Mouse (Mus musculus) liver, adult 2 months (tissue): ENCODE measurements around the gene Tmc7.

Experiments used
- CTCF ChIP-seq: fragments of 200-500 bp; IDR thresholded peaks from 2 replicates; pipeline ENCODE4 v1.5.1; 2011; ENCODE audit warnings: low read depth, low read length, control low read depth
- POLR2A ChIP-seq: fragments of 200-500 bp; IDR thresholded peaks from 2 replicates; pipeline ENCODE4 v1.6.1; 2011; ENCODE audit warnings: low read length, control low read depth; ENCODE audit not compliant: insufficient read depth; ENCODE audit errors: extremely low read depth

- TF ChIP-seq POLR2A (no peak), CTCF (no peak)
Observed at GRCm38 (mm10) chr7:118627550-118628298, 43.2 kb upstream of the Tmc7 start.
